Mouse (Mus musculus): ENCODE measurements around the gene Palld.

The Palld gene

DNA sequence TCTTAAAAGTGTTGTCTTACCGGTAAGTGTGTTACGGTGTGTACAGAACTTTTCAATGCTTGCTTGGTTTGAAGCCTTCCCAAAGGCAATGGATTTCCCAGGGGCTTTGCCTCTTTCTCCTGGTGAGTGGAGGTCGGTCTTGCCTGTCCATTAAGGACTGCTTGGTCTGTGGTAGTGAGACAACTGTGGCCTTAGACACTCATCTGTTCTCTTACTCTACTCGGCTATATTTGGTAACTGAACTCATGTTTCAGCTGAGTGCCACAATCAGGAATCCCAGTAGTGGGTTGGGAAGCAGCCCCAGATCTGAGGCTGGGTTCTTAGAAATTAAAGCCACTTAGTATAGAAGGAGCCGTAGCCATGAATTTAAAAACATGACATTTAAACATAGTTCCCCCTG lies at the start of gene Palld:
Gene Palld (minus strand): TSS at position 170 of the 400 bp plus-strand sequence.
- no peak for DNase-seq (ENCODE audit: low spot score)

DNA sequence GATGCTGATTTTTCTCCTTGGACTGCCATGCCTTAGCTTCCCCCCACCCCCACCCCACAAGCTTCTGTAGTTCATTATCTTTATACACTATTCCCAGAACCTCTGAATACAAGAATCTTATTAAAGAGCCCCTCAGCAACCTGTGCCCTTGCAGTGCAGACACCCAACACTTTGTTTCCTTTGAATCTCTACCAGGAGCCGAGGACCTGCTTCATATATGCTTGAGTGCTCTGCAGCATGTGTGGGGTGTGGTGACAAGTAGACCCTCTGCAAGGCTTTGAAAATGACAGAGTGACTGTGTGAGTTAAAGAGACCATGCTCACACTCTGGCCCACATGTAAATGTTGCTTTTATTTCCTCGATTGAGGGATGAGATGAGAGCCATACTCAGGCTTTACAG lies 35.1 kb upstream of the Palld start:
- DNase-seq (ENCODE audit: low spot score), result no peak

DNA sequence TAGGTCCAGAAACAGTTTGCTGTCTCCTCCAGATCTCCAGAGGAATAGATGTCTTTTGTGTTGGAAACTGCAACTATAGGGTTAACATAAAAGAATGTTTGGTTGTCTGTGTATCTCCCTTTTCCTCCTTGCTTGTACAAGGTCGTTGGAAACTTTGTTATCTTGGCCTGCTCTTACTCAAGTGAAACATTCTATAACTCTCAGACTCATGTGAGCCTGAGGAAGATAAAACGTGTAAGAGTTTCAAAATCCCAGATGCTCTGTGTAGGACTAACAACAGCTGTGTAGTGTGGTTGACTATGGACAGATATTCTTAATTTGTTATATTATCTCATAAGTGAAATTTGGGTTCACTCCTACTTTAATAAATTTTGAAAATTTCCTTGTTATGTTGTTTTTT lies 30.8 kb upstream of the Palld start:
- DNase-seq (ENCODE audit: low spot score), result no peak

DNA sequence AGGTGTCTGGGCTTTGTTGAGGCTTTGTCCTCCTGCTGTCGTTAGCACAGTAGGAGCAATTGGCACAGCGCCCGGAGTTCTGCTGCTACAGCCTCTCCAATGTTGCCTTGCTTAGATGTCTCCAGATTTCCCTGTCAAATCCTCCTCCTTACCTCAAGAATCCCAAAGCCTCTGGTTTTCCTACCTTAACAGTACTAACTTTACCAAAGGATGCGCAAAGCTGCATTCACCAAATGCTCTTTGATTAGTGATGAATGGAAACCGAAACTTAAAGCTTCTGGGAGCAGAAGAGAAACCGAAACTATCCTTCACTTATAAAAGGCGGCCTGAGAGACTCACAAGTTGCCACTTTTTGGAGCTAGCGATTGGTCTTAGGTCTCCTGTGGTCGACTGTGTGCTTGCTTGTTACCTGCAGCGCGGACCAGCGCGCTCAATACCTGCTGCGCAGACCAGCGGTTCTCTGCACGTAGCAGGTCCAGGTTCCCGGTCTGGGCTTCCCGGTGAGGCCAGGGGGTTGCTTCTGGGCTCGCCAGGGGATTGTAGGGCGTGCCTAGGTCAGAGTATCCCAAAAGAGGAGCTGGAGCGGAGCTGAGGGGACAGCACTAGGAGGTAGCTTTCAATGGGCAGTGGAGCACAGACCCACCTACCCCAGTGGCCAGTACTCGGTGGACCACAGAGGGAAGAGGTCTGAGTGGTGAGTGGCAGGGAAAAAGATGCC lies 25.4 kb upstream of the Palld start, which contains the start of gene Ddx60:
Gene Ddx60 (plus strand): TSS at position 311 of the 718 bp plus-strand sequence.
- peak; percentile 47 for DNase-seq (ENCODE audit: low spot score)

- DNase-seq (ENCODE audit: low spot score), result no peak
These were observed 22.0 kb upstream of the Palld start for GRCm38 (mm10) chr8:61924518-61924917.

DNA sequence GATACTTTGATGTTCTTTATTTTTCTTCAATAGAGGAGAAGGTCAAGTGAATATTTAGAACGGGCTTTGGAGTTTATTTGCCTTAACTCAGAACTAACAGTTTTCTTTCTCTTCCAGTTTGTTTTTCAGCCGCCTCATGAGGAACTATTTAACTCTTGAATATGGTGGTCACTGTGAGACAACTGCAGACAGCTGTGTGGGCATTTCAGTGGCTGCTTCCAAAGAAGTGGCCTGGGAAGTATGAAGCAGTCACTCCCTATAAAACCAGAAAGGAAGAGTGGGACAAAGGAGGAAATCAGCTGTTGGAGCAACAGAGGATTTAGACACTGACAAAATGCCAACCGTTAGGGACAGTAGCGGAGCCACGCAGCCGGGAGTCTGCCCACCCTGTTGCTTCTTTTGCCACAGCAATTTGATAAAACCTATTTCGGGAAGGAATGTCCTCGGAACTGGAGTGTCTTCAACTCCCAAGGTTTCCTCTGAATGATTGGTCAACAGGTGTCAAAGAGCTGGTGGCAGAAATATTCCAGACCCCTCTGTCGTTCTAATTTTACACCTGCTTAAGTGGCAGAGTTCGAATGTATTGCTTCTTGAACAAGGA lies 19.1 kb upstream of the Palld start:
- DNase-seq (ENCODE audit: low spot score), result no peak

DNA sequence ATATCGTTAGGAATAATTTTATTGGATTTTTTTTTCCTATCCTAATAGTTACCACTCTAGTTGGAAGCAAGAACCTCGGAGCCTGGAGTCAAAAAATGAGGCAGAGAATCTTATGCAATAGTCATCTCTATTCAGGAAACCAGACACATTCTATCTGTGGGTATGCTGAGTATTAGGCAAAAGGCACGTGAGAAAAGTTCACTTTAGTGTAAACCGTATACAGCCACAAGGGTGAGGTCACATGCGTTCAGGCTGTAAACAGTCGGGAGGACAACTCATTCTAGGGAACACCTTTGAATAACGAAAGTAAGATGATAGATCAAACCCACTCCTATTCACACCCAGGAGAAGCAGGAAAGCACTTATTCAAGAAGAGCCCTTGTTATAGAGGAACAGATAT lies 17.9 kb upstream of the Palld start:
- DNase-seq (ENCODE audit: low spot score), result no peak

DNA sequence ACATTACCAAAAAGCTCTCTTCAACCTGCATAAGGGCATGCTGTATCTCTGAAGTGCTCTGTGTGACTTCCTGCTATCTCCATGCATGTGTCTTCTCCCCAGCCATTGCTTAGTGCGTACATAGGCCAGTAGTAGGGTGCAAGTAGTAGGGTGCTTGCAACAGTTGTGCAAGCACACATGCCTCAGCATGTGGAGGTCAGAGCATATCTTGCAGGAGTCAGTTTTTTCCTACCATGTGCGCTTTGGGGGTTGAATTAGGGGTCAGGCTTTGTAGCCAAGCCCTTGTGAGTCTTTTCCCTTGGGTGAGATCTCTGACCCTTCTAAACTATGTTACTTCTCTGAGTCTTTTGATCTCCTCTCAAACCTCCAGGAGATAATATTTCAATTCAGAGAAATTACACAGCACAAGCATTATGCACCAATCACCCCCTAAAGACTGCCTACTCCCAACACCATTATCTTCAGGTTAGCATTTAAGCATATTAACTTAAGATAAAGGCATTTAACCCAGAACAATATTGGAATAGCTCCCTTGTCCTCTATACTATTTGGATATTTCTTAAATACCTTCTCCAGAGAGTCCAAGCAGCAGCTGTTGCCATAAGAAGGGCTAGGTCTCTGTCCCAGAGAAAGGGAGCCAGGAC lies 16.8 kb upstream of the Palld start:
- DNase-seq (ENCODE audit: low spot score), result no peak

DNA sequence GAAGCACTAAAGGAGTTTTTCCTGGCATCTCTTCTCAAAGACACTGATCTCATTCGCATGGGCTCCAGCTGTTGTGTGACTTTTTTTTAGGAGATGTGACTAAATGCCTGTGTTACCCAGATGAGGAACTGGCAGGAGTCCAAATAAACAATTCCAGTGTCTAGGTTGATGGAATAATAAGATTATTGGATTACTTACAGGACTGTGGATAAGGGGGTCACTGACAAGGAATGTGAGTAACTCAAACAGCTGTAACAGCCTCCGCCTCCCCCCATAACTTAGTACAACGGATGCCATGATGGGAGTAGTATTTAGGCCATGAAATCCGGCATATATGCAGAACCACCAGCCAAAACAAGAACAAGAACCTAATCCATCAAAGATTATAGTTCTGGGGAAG lies 14.8 kb upstream of the Palld start:
- no peak for DNase-seq (ENCODE audit: low spot score)

DNA sequence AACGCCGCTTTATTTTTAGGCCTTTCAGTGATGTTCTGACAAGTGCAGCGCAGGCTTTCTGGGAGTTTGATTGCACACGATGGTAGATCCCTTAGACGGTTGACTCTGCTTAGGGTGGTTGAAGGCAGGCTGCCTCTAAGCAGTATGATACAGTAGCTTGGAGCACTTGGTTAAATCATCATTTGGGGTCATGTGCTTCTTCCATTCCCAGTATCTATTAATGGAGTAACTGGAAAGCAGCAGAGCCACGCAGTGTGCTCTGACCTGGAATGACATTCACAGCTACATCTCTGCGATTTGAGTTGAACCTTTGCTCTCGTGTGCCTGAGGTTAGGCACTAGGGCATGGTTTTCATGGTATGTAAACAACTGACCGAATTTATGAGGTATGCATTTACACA lies 11.5 kb upstream of the Palld start:
- no peak for DNase-seq (ENCODE audit: low spot score)

DNA sequence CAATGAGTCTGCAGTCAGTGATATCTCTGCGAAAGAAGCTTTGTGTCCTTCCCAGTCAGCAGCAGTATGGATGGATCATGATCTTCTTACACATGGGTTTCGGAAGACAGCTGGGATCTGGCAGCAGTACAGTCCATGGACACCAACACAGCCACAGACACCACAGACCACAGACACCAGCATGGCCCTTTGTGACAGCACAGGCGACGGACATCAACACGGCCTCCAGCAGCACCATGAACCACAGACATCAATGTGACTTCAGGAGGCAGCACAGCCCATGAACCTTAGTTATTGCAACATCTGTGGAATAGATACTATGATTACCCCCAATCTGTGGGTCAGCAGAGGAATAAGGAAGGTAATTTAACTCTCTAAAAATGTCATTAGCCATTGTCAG lies 10.3 kb upstream of the Palld start:
- DNase-seq (ENCODE audit: low spot score), result no peak

- no peak for DNase-seq (ENCODE audit: low spot score)
These were observed 6.8 kb upstream of the Palld start for GRCm38 (mm10) chr8:61909313-61909712.

DNA sequence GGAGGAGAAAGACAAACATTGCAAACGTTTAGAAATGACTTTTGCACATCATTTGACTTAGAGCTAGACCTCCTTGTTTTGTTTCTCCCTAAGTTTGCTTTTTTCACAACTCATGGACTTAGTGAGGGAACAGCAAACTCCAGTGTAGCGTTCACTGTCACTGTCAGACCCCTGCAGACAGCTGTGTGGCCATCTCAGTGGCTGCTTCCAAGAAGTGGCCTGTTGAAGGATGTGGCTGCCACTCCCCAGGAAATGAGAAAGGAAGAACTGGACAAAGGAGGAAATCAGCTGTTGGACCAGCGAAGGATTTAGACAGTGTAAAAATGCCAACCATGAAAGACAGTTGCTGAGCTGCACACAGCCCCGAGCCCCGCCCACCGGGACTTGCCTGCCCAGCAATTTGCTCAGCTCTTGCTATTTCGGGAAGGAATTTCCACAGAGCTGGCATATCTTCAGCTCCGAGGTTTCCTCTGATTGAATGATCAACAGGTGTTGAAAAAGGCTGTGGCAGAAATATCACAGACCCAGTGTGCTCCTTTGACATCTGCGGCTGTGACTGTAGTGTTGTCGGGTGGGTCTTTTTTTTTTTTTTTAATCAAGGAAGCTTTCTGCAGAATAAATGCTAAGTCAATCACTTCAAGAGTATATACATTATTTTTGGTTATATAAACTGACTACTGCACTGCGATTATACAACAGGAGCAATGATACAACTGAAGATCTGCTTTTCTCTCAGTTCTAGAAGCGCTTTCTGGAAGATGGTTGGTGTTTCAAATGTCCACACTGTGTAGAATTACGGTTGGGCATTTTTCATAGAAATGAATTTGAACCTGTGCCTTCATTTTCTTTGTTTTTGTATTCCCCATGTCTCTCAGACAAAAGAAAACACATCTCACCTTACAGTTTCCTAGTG lies 6.1 kb upstream of the Palld start:
- DNase-seq (ENCODE audit: low spot score), result no peak

DNA sequence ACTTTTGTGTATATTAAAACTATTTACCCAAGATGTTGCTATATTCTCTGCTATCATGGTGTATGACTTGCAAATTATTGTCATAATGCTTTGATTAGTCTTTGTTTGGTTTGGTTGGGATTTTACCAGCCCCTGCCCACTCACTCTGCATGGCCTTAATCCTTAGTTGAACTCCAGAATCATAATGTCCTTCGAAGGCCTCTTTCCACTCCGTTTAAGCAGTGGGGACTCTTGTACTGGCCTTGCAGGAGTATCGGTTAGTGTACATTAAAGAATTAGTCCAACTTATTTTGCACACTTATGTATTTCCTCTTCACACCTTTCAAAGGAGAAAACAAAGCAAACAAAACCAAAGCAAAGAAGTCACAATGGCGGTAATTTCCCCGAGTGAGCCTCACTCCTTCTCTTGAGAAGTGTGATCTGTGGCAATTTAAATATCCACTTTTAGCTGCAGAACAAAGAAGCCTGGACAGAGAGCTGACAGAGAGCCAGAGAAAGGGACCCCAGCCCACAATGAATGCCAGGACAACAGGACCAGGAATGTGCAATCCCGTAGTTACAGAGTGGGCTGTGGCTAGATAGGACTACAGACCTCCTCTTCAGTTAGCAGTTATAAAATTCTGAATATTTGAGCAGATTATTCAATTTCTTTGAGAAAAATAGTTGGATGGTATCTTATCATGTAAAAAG lies 1.3 kb downstream of the Palld start:
- DNase-seq (ENCODE audit: low spot score), result no peak

- DNase-seq (ENCODE audit: low spot score), result no peak
These were observed 5.1 kb downstream of the Palld start for GRCm38 (mm10) chr8:61897402-61897801.

GRCm38 (mm10) chr8:61896742-61897141 lies 5.7 kb downstream of the Palld start:
- no peak for DNase-seq (ENCODE audit: low spot score)

- DNase-seq (ENCODE audit: low spot score), result peak; percentile 43
These were observed 8.4 kb downstream of the Palld start for GRCm38 (mm10) chr8:61894062-61894461.

DNA sequence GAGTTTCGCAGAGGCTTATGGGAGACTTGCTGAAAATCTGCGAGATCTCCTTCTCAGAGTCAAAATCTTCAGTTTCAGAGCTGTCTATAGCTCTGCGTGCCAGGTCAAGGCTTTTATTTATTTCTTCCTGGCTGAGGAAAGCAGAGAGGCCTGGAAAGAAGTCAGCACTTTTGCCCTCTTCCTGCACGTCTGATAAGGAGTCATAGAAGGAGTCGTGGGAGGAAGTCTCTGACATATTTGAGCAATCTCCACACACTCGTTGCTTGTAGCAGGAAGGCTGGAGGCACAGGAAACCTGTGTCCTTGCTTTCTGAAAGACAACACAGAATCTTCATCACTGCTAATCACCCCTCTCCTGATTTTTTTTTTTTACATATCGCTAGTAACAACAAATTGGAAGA lies 24.9 kb downstream of the Palld start:
- DNase-seq (ENCODE audit: low spot score), result no peak

DNA sequence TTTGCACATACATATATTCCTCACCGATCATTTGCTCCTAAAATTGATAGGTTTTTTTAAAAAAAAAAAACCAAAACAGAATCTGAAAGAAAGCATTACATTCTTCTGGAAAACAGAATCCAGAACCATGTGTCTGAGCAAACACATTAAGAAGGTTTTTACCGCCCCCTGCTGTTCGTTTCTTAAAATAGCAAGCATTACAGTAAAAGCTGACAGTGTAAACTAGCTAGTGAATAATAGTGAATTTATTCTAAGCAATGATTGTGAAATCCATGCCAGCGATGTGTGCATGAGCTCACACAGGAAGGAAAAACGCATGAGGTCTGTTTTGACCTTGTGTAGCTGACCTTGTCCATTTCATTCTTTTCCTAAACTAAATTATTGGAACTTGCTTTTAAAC lies 27.2 kb downstream of the Palld start:
- peak; percentile 55 for DNase-seq (ENCODE audit: low spot score)

GRCm38 (mm10) chr8:61873994-61874393 lies 28.5 kb downstream of the Palld start:
- DNase-seq (ENCODE audit: low spot score), result no peak

DNA sequence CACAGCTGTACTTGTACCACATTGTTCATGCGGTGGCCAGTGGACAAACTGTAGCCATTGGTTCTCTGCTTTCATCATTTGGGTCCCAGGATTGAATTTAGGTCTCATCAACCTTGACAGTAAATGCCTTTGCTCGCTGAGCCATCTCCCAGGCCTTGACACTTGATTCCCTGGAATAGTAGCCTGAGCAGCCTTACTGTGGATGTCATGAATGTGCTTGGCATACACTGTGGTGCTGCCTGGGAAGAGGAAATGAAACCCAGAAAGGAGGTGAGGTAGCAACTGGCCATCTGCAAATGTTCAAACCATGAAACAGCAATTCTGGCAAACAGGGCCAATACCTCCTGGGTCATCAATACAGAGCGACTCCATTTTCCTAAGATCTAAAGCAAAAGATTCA lies 34.0 kb downstream of the Palld start:
- DNase-seq (ENCODE audit: low spot score), result no peak

- no peak for DNase-seq (ENCODE audit: low spot score)
These were observed 35.6 kb downstream of the Palld start for GRCm38 (mm10) chr8:61866920-61867319.

All from urinary bladder, postnatal 25 days (tissue).